Mouse (Mus musculus) lung, adult 2 months (tissue): ENCODE data around the gene Macf1. TPM values are rescaled to one million over a fixed set of nuclear protein-coding genes. Genes with fewer than 3 reads are reported as not detected.
A peak's percentile ranks its signal among the peaks of the same experiment; 100 is the strongest.
"Not testable (repeated sequence)": the region's sequence is repeated elsewhere in the genome, so short reads cannot be mapped to it uniquely, and the experiment has no call there.

ENCODE experiments used
- DNase-seq: peaks from one replicate; pipeline ENCODE4 v3.0.0; 2022
- H3K4me1 ChIP-seq: fragments of 200-500 bp; 2 replicates; pipeline ENCODE4 v1.6.1; 2011; ENCODE audit warnings: low read length; ENCODE audit not compliant: control insufficient read depth, insufficient read depth
- H3K4me3 ChIP-seq: fragments of 200-500 bp; replicated peaks from 2 replicates; pipeline ENCODE3; 2011; ENCODE audit warnings: low read depth, mild to moderate bottlenecking, control low read depth, low read length; ENCODE audit errors: extremely low read depth
- CTCF ChIP-seq: fragments of 200-500 bp; IDR thresholded peaks from 2 replicates; pipeline ENCODE4 v1.5.1; 2011; ENCODE audit warnings: mild to moderate bottlenecking, low read length, control low read depth; ENCODE audit not compliant: insufficient read depth
- POLR2A ChIP-seq: fragments of 200-500 bp; IDR thresholded peaks from 2 replicates; pipeline ENCODE4 v1.6.1; 2011; ENCODE audit warnings: low read depth, mild to moderate bottlenecking, control low read depth, low read length, borderline replicate concordance; ENCODE audit errors: extremely low read depth
- WGBS: fragments of 180-500 bp; shearing (Covaris S2); methylation state at CpG from one replicate; pipeline ENCODE4 v1.1.7; 2018; 5-methylcytosine and 5-hydroxymethylcytosine counted together
- polyA plus RNA-seq: library from polyadenylated mRNA; depleted of rRNA; stranded (reverse); fragments of >200 nt; gene quantifications from 2 replicates; pipeline ENCODE4 v1.2.3, GENCODE M21; 2012

Gene Macf1
- polyA plus RNA-seq, 1 experiment: 249 TPM

DNA sequence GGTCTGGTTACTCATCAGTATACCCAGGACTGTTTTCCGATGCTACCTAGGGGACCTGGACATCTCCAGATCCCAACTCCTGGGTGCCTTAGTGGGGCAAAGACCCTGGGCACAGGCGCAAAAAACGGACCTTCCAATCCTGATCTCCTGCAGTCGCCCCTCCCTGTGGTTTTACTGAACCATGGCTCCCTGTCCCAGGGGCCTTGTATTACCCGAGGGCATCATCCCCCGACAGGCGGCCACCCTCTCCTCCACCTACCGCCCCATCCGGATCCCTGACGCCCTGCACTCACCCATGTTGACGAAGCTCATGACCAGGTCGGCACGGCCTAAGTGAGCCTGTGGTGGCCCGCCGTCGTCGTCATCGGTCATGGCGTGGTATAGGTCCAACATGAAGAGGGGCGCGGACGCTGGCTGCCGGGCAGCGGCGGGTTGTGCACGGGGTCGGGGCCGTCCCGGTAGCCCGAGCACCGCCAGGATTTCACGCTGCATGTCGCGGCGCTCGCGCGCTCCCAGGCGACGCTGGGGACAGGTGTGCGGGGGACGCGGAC is 342.0 kb downstream of the Macf1 start:
- Histone ChIP-seq H3K4me1 (peaks cover 2% of the 10 kb centered on the region; the same call in 1 of the 2 replicates), H3K4me3 (peak overlapping the region; percentile 74)
- no peak for TF ChIP-seq CTCF
- no peak for TF ChIP-seq POLR2A
- WGBS: 3% methylated on average over 43 of the region's 43 CpGs
- DNase-seq: no peak

- TF ChIP-seq POLR2A: no peak
- TF ChIP-seq CTCF: no peak
- H3K4me1 ChIP-seq: peaks cover 2% of the 10 kb centered on the region; the same call in 1 of the 2 replicates
- 69% methylated on average over 5 of the region's 5 CpGs for WGBS
- DNase-seq: no peak
- no peak overlapping the region for H3K4me3 ChIP-seq
These were observed 343.9 kb downstream of the Macf1 start for GRCm38 (mm10) chr4:123340232-123340631.

DNA sequence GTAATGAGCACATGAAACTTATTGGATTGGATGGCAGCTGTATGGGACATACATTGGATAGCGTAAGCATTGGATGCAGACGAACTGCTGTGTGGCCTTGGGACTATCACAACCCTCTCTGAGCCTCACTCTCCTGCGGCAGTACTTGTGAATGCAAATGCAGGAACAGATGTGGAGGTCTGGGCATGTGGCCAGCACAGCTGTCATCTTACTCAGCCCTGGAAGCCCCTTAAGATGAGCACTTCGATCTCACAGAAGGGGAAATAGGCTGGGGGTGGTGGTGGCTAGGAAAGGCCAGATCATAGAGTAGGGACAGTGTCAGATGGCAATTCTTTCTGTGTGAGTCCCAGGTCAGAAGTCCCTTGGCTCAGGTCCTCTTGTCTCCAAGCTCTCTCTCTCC is 346.5 kb downstream of the Macf1 start:
- no peak for TF ChIP-seq POLR2A
- TF ChIP-seq CTCF: no peak

GRCm38 (mm10) chr4:123335796-123336585 is 348.2 kb downstream of the Macf1 start:
- WGBS: 61% methylated on average over 14 of the region's 14 CpGs

More for the DNA sequence above, 346.5 kb downstream of the Macf1 start:
- Histone ChIP-seq H3K4me1 (no peaks in the 10 kb centered on the region), H3K4me3 (no peak overlapping the region)
- DNase-seq: no peak
- 59% methylated on average over 4 of the region's 4 CpGs for WGBS

DNA sequence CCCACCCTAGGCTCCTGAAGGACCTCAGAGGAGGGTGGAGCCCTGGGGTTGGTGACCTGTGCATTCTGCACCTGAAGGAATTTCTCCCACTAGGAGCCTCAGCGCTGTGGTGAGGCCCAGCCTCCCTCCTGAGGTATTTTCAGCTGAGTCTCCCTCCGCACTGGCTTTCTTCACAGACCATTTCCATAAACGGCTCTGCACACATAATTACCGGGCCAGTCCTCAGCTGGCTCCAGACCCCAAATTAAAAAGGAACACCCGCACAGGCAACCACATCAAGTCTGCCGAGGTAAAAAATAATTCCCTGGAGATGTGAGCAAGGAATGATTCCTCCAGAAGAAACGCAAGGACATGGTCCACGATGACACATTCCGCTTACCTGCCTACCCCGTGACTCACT is 348.9 kb downstream of the Macf1 start:
- not testable (repeated sequence) for H3K4me3 ChIP-seq, H3K4me1 ChIP-seq, DNase-seq
- 81% methylated on average over 10 of the region's 10 CpGs for WGBS

More at GRCm38 (mm10) chr4:123335796-123336585, 348.2 kb downstream of the Macf1 start:
- Histone ChIP-seq H3K4me3 (no peak overlapping the region), H3K4me1 (no peaks in the 10 kb centered on the region)
- TF ChIP-seq POLR2A (no peak), CTCF (no peak)
- no peak for DNase-seq

- TF ChIP-seq CTCF: no peak
- no peak for TF ChIP-seq POLR2A
- Histone ChIP-seq H3K4me3 (no peak overlapping the region), H3K4me1 (no peaks in the 10 kb centered on the region)
- 71% methylated on average over 3 of the region's 3 CpGs for WGBS
- no peak for DNase-seq
These were observed 350.0 kb downstream of the Macf1 start for GRCm38 (mm10) chr4:123334177-123334576.

DNA sequence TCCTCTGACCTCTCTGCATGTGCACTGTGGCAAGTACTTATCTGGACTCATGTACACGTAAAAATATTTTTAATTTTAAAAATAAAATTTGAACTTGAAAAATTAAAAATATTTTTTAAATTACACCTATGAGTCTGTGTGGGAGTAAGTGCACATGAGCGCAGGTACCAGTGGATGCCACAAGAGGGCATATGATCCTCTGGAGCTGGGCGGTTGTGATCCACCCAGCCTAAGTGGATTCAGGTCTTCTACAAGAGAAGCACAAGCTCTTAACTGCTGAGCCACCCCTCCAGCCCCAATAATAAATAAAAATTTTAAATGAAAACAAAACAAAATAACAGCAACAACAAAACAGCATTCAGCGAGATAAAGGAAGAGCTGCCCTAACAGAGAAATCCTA is 351.0 kb downstream of the Macf1 start:
- DNase-seq: no peak
- Histone ChIP-seq H3K4me1 (no peaks in the 10 kb centered on the region), H3K4me3 (no peak overlapping the region)
- TF ChIP-seq CTCF (no peak), POLR2A (no peak)
- WGBS: 94% methylated on average over 4 of the region's 4 CpGs

DNA sequence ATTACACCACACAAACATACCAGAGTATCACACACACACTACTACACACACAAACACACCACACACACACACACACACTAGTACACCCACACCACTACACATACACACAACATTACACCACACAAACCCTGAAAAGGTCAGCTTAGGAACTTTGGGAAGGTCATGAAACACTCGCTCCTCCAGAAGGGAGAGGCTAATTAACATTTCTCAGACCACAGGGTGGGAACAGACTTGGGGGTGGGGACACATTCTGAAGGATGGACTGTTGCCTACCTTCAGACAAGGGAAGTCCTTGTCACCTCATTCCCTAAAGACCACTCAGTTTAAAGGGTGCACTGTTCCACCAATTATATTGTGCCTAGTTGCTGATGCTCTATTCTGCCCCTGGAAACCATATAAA is 352.2 kb downstream of the Macf1 start:
- H3K4me3 ChIP-seq, H3K4me1 ChIP-seq, DNase-seq: not testable (repeated sequence)
- WGBS: 76% methylated on average over 1 of the region's 1 CpGs

- TF ChIP-seq POLR2A (no peak), CTCF (no peak)
- no peak overlapping the region for H3K4me3 ChIP-seq
- WGBS: 63% methylated on average over 5 of the region's 5 CpGs
- no peak for DNase-seq
- no peaks in the 10 kb centered on the region for H3K4me1 ChIP-seq
These were observed 352.8 kb downstream of the Macf1 start for GRCm38 (mm10) chr4:123331326-123331725.

- no peak for TF ChIP-seq CTCF
- DNase-seq: no peak
- H3K4me3 ChIP-seq: no peak overlapping the region
- H3K4me1 ChIP-seq: no peaks in the 10 kb centered on the region
- 58% methylated on average over 6 of the region's 6 CpGs for WGBS
These were observed 355.2 kb downstream of the Macf1 start for GRCm38 (mm10) chr4:123328946-123329345.

DNA sequence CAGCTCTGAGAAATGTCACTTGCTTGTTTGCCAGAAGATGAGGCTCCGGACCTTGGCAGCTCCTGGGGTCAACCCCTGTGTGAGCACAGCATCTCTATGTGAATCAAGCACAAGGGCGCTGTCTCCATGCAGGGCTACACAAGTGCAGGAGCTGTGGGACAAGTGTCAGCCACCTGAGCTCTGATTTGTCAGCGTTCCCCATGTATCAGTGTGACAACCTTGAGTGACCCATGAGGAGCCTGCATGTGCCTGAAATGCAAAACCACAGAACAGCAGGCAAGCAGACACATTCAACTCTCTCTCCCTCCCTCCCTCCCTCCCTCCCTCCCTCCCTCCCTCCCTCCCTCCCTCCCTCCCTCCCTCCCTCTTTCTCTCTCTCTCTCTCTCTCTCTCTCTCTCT is 356.5 kb downstream of the Macf1 start:
- TF ChIP-seq CTCF (no peak), POLR2A (no peak)
- Histone ChIP-seq H3K4me3 (no peak overlapping the region), H3K4me1 (no peaks in the 10 kb centered on the region)
- WGBS: 38% methylated on average over 3 of the region's 3 CpGs
- DNase-seq: no peak
